Mouse (Mus musculus): Measurements from ENCODE around the gene Map3k3.
A peak's percentile ranks its signal among the peaks of the same experiment; 100 is the strongest.

DNA sequence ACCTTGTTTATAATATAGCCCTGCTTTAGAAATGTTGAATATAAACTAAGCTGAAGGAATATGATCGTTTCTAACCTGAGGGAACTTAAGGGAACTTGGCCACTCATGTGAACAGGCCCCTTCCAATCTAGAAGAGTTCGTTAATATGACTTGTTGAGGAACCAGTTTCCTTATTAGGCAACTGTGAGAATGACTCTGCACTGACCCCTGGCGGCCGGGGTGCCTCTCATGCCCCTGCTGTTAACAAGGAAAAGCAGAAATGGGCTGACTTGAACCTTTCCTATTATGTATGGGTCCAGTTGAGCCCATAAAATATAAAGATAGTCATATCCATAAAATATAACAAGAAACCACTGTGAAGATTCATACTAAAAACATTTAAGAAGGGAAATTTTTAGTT lies 8.1 kb upstream of the Map3k3 start:
- TF ChIP-seq EP300 (IDR thresholded peaks at IDR 0.05; ENCODE audit: low read depth) (no peak), CTCF (IDR thresholded peaks at IDR 0.05; ENCODE audit: low read depth) (peak; percentile 93)
